Mouse (Mus musculus) forebrain, embryonic 10.5 days (tissue): ENCODE data around the gene Morf4l2. TPM values are rescaled to one million over a fixed set of nuclear protein-coding genes. Genes with fewer than 3 reads are reported as not detected.

Experiments used
- polyA plus RNA-seq: library from polyadenylated mRNA; unstranded; fragments of >200 nt; fragmentation: Nextera tagmentation; extraction: Ambion mirVana; gene quantifications from 2 replicates; pipeline ENCODE4 v1.2.1, GENCODE M21; 2016

Morf4l2 gene
- polyA plus RNA-seq, 1 experiment from 2014 or later = 557 TPM

Other genes starting within 250 kb of the Morf4l2 start
- gene Kir3dl1, start 225.7 kb downstream of the Morf4l2 start, polyA plus RNA-seq = not detected in 2 replicates
- not detected in 2 replicates for gene Kir3dl2, start 199.6 kb downstream of the Morf4l2 start, polyA plus RNA-seq
- 8.0 and 10.3 TPM in 2 replicates for gene Tceal3, start 152.8 kb downstream of the Morf4l2 start, polyA plus RNA-seq
- 7.0 and 7.7 TPM in 2 replicates for gene Tceal1, start 35.7 kb downstream of the Morf4l2 start, polyA plus RNA-seq
- 0.12 and 0.16 TPM in 2 replicates for gene Glra4, start 36.5 kb upstream of the Morf4l2 start, polyA plus RNA-seq
- 4.5 TPM in 2 replicates for gene Plp1, start 79.0 kb upstream of the Morf4l2 start, polyA plus RNA-seq
- 0.34 and 0.63 TPM in 2 replicates for gene Rab9b, start 125.1 kb upstream of the Morf4l2 start, polyA plus RNA-seq
- gene H2bfm, start 183.6 kb upstream of the Morf4l2 start, polyA plus RNA-seq = not detected in 2 replicates
- gene Tmsb15b2, start 231.8 kb upstream of the Morf4l2 start, polyA plus RNA-seq = 39.9 and 42.3 TPM in 2 replicates
- gene Tmsb15l, start 233.2 kb upstream of the Morf4l2 start, polyA plus RNA-seq = 3.2 and 5.6 TPM in 2 replicates
- gene Tmsb15b1, start 233.2 kb upstream of the Morf4l2 start, polyA plus RNA-seq = 16.3 and 17.4 TPM in 2 replicates
- gene Zcchc18, start 249.5 kb upstream of the Morf4l2 start, polyA plus RNA-seq = 53.7 and 62.2 TPM in 2 replicates